Mouse (Mus musculus) heart, postnatal 36 days (tissue): Measurements from ENCODE around the gene Isg20l2. TPM values are rescaled to one million over a fixed set of nuclear protein-coding genes. Genes with fewer than 3 reads are reported as not detected.

Source experiments
- DNase-seq, 2 experiments: peaks; one replicate each; pipeline ENCODE4 v3.0.0; 2021 to 2022
- intact Hi-C: fragments of 180-260 bp; cut with DNase I; formaldehyde crosslinking; loops from one replicate; pipeline ENCODE4 v1.15.1; 2025
- total RNA-seq, 2 experiments: library from RNA; stranded (reverse); gene quantifications; 2 replicates each; pipeline ENCODE4 v1.2.3; 2021

Gene Isg20l2
- total RNA-seq, 2 experiments from 2014 or later: 10.2 to 12.3 TPM

DNA sequence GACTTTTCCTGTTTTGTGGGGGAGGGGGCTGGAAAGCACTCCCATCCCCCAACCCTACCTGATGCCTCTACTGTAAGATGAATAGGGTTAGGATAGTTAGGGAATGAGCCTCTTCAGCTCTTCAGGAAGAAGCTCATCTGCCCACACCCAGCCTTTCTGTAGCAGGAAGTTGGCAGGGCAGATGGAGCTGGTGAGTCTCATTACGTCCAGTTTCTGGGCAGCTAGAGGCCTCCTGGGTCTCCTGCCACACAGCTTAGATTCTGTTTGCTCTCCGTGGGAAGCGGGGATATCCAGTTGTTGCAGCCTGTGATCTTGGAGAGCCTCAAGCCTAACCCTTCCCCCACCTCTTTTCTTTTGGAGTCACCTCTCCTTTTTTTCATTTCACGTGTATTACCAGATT is 20.2 kb upstream of the Isg20l2 start:
- intact Hi-C loops: no loop called here
- DNase-seq: no peak

GRCm38 (mm10) chr3:87910573-87911141 is 19.5 kb upstream of the Isg20l2 start:
- intact Hi-C loops: no loop called here
- DNase-seq: peak; percentile 76 to 83

DNA sequence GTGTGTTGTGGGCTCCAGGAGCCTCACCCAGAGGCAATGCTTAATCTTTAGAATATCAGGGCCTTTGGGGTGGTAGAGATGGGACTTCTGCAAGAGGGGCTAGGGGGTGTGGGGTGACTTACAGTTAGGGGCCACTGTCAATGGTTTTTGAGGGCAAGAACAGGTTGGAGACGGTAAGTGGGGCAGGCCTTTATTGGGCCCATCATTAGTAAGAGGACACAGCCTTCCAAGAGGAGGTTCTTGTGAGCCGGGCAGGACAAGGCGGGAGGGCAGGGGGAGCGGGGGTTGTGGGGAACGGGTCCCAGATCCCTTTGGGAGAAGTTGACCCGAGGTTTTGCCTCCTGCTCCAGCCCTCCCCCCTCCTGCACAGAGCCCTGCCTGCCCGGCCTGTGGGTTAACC is 16.6 kb upstream of the Isg20l2 start:
- intact Hi-C loops: no loop called here

DNA sequence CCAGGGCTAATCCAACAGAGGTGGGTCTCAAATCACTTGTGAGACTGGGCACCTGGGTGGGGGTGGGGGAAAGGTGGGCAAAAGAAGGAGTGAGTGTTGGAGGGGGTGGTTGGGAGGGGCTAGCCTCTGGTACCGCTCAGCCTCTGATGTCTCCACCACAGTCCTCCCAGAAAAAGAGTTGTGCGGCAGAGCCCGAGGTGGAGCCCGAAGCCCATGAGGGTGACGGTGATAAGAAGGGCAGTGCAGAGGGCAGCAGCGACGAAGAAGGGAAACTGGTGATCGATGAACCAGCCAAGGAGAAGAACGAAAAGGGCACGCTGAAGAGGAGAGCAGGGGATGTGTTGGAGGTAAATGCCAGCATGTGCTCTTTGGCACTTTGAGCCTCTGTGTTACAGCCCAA is 16.2 kb upstream of the Isg20l2 start:
- intact Hi-C loops: no loop called here

More for the DNA sequence above, 16.6 kb upstream of the Isg20l2 start:
- DNase-seq: no peak

GRCm38 (mm10) chr3:87916990-87917389 is 13.1 kb upstream of the Isg20l2 start:
- intact Hi-C loops: no loop called here
- DNase-seq: no peak

More for the DNA sequence above, 16.2 kb upstream of the Isg20l2 start:
- no peak for DNase-seq

DNA sequence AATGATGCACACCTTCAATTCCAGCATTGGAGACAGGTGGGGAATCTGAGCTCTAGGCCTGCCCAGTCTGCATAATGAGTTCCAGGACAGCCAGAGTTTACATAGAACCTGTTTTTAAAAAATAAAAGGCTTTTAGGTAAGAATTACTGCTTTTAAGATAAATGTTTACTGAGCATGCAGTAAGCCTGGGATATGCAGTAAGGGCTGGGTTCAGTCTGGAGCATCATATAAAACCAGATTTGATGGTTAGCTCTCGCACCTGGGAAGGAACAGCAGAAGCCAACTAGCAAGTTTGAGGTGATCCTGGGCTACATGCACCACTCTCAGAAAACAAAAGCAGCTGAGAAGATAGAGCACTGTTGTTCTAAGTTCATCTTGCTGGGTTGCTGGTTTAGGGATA is 11.6 kb upstream of the Isg20l2 start:
- no peak for DNase-seq
- intact Hi-C loops: no loop called here

DNA sequence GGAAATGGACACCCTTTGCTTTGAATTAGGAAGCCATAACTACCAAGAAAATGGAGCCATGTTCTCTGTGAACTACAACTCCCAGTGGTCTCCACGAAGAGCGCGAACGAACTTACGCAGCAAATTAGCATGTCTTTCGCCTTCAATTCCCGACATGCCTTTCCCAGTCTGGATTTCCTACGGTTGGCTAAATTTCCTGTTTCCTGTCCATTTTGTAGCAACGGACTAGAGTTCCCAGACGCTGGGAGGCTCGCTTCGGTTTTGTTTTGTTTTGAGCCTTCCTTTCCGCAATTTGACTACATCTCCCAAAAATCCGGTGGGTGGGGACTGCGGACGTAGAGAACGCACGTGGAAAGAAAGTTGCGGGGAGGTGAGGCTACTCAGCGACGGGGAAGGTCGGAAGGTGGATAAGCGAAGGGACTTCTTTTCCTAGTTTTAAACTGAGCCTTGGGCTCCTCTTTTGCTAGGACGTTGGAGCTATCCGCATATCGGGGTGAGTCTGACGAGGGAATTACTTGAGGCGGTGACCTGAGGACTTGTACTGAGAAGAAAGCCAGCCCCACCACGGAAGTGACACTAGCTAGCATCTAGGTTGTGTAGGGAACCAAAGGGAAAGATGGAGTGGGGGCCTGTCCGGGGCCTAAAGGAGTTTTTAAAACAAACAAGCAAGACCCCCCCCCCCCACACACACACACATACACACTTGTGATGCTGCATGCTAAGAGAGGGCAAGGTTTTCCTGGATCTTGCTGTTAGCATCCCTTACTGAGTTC is 10.6 kb upstream of the Isg20l2 start, which contains the start of gene Mrpl24:
Mrpl24 (plus strand) TSS at position 171 of the 773 bp plus-strand sequence.
- intact Hi-C loops: loop anchor here (1.0 kb wide), 1 partner anchor 34 kb away; the partner anchor contains the start of gene Prcc
- peak; percentile 70 to 74 for DNase-seq

DNA sequence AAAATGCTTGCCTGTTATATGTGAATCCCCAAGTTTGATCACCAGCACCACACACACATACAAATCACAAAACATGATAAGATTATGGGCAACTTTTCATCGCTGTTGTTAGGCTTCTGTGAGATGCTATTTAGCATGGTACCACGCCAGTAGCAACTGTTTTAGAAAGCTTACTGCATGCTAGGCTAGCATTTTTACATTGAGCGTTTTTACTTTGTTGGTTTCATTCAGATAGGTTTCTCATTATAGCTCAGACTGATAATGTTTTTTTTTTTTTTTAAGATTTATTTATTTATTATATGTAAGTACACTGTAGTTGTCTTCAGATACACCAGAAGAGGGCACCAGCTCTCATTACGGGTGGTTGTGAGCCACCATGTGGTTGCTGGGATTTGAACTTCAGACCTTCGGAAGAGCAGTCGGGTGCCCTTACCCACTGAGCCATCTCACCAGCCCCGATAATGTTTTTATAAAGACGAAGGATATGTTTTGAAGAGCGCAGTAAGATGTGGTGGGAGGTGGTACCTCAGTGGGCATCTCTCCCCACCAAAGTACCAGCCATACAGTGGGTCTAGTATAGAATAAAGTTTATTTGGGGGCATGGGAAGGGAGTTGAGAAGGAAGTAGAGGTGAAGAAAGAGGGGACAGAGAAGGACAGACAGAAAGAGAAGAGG is 9.7 kb upstream of the Isg20l2 start:
- DNase-seq: no peak
- intact Hi-C loops: no loop called here

DNA sequence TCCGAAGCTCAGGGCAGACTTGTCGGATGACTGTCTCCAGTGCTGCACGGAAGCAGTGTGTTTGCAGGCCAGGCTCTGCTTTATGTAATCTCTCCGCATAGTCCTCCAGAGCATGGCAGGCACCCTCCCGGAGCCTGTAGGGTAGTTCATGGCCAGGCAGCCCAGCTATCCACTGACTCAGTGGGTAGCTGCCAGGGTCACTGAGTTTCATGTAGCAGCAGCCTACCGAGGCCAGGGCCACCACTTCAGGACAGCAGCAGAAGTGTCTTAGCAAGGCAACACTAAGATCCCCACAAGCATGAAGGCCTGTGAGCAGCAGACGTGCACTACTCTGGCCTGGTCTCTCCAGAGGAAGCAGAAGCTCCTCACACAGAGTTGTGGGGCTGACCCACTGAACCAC is 5.1 kb upstream of the Isg20l2 start:
- no peak for DNase-seq
- intact Hi-C loops: no loop called here

GRCm38 (mm10) chr3:87927452-87927851 is 2.7 kb upstream of the Isg20l2 start:
- DNase-seq: no peak
- intact Hi-C loops: no loop called here

DNA sequence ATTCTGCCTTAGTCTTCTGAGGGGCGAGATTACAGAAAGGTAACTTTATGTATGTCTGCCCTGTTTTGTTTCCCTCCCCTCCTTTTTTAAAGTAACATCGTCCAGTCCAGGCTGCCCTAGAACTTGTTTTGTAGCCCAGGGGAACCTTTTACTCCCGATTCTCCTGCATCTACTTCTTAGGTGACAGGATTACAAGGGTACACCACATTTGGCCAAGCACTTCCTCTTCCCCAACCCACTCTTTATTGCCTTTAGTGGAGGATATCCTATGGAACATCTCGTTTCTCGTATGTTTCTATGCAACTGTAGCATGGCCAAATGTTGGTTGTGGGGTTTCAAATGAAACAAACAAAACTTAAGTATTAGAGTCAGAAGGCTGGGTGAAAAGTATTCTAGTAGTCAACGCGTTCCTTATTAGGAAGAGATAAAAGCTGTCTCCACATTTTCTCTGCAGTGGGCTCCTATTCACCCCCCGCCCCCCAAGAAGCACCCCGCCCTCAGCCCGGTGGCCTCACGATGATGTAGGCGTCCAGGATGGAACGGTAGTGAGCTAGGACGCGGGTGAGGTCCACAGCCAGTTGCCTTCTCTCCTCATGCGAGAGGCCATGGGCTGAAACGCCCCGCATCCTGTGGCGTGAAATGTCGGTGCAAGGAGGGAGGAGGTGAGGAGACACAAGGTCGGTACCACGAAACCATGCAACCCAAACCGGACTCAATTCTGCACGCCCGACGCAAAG is 605 bp upstream of the Isg20l2 start:
- intact Hi-C loops: loop anchor here (2.0 kb wide), 1 partner anchor 43 kb away; no protein-coding TSS in a partner anchor

GRCm38 (mm10) chr3:87934026-87934425 is 3.9 kb downstream of the Isg20l2 start:
- intact Hi-C loops: no loop called here
- DNase-seq: no peak

More for the DNA sequence above, 605 bp upstream of the Isg20l2 start:
- DNase-seq: no peak

- DNase-seq: no peak
- intact Hi-C loops: no loop called here
These were observed 4.4 kb downstream of the Isg20l2 start for GRCm38 (mm10) chr3:87934501-87934900.

DNA sequence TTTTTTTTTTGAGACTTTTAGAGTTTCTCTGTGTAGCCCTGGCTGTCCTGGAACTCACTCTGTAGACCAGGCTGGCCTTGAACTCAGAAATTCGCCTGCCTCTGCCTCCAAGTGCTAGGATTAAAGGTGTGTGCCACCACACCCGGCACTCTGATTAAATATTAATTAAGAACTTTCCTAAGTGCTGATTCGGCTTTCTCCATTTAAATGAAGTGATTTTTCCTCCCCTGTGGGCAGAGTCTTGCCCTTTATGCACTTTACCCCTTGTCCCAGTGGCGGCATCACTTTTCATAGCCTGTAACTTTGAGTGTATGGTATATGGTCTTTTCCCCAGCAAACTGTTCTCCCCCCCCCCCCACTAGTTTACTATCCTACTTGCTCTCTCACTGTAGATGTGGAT is 5.1 kb downstream of the Isg20l2 start:
- no peak for DNase-seq
- intact Hi-C loops: loop anchor here (1.0 kb wide), 2 partner anchors 26 to 52 kb away; no protein-coding TSS in a partner anchor

- DNase-seq: peak; percentile 79 to 91
- intact Hi-C loops: loop anchor here (1.0 to 2.0 kb wide), 3 partner anchors 26 to 135 kb away; no protein-coding TSS in a partner anchor
These were observed 5.7 kb downstream of the Isg20l2 start for GRCm38 (mm10) chr3:87935776-87936175.

GRCm38 (mm10) chr3:87940611-87941010 is 10.5 kb downstream of the Isg20l2 start:
- intact Hi-C loops: no loop called here
- no peak for DNase-seq

- DNase-seq: no peak
- intact Hi-C loops: no loop called here
These were observed 12.4 kb downstream of the Isg20l2 start for GRCm38 (mm10) chr3:87942471-87942870.

GRCm38 (mm10) chr3:87943586-87943985 is 13.5 kb downstream of the Isg20l2 start:
- intact Hi-C loops: no loop called here
- no peak for DNase-seq

- intact Hi-C loops: no loop called here
- DNase-seq: peak in 1 of 2 experiments; percentile 33
These were observed 14.9 kb downstream of the Isg20l2 start for GRCm38 (mm10) chr3:87944838-87945600.
